Mouse (Mus musculus) bone marrow macrophage, adult 2 months (primary cell): Measurements from ENCODE around the gene Nek7.

Source experiments
- CTCF ChIP-seq: IDR thresholded peaks from 2 replicates; pipeline ENCODE4 v1.5.1; 2012; ENCODE audit warnings: low read depth, mild to moderate bottlenecking, low read length, moderate library complexity
- POLR2A ChIP-seq: IDR thresholded peaks from 2 replicates; pipeline ENCODE4 v1.6.1; 2012; ENCODE audit warnings: mild to moderate bottlenecking, low read depth, low read length, borderline replicate concordance

DNA sequence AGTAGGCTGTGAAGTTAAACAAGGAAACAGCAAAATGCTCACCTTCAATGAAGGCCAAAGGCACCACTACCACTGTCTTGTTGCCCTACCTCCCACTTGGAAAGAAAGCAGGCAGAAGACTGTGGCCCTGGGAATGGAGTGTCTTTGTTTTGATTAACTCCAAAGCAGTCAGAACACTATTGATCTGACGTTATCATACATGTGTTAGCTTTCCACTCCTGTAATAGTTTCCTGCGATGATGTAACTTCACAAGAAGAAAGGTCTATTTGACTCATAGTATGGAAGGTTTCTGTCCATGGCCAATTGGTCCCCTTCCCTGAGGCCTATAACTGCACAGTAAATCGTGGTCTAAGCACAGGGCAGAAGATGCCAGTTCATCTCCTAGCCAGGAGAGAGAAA lies 6.3 kb upstream of the Nek7 start:
- no peak for TF ChIP-seq POLR2A
- no peak for TF ChIP-seq CTCF
